Mouse (Mus musculus): ENCODE results near the gene Kif9. TPM values are rescaled to one million over a fixed set of nuclear protein-coding genes. Genes with fewer than 3 reads are reported as not detected.

Gene Kif9
- polyA plus RNA-seq, 1 experiment, result 0.48 TPM

GRCm38 (mm10) chr9:110463983-110464591, 12.7 kb upstream of the Kif9 start:
- TF ChIP-seq TCF12 (IDR thresholded peaks at IDR 0.05; ENCODE audit: insufficient read depth, poor library complexity, severe bottlenecking) (no peak), MYOD1 (IDR thresholded peaks at IDR 0.05; ENCODE audit: control insufficient read depth in 1 of 3, insufficient read length in 2 of 3, low read depth in 2 of 3) (no peak), USF1 (IDR thresholded peaks at IDR 0.05; ENCODE audit: low read depth) (no peak), CEBPB (IDR thresholded peaks at IDR 0.05; ENCODE audit: insufficient read depth, poor library complexity, severe bottlenecking) (no peak), E2F4 (IDR thresholded peaks at IDR 0.05; ENCODE audit: insufficient read depth) (no peak), POLR2AphosphoS2 (IDR thresholded peaks at IDR 0.05; ENCODE audit: insufficient read length, low read depth) (no peak), REST (IDR thresholded peaks at IDR 0.05; ENCODE audit: insufficient read depth, insufficient read length) (no peak), SRF (IDR thresholded peaks at IDR 0.05; ENCODE audit: control insufficient read depth, insufficient read length, low read depth) (no peak), TCF3 (IDR thresholded peaks at IDR 0.05; ENCODE audit: insufficient read length, low read depth) (no peak), POLR2A (IDR thresholded peaks at IDR 0.05; ENCODE audit: insufficient read length, low read depth) (no peak), MAX (IDR thresholded peaks at IDR 0.05; ENCODE audit: low read depth) (no peak), MYOG (IDR thresholded peaks at IDR 0.05; ENCODE audit: control insufficient read depth in 1 of 3, insufficient read depth in 1 of 3, insufficient read length in 2 of 3, low read depth in 2 of 3) (no peak)
- no peaks in the 10 kb centered on the region for H3K36me3 ChIP-seq (ENCODE audit: control insufficient read depth, insufficient read depth)
- no peaks in the 10 kb centered on the region for H3K79me2 ChIP-seq (ENCODE audit: control insufficient read depth, insufficient read depth)
- H3K4me2 ChIP-seq (ENCODE audit: low read depth), result no peak overlapping the region
- no peaks in the 10 kb centered on the region for H3K27me3 ChIP-seq (ENCODE audit: control insufficient read depth, insufficient read depth, insufficient read length)
- H3ac ChIP-seq (ENCODE audit: control insufficient read depth, insufficient read length), result no peak overlapping the region
- no peak overlapping the region for H3K4me3 ChIP-seq

GRCm38 (mm10) chr9:110465336-110465735, 11.4 kb upstream of the Kif9 start:
- no peaks in the 10 kb centered on the region for H3K36me3 ChIP-seq (ENCODE audit: control insufficient read depth, insufficient read depth)

GRCm38 (mm10) chr9:110466179-110466578, 10.6 kb upstream of the Kif9 start:
- Histone ChIP-seq H3K4me2 (ENCODE audit: low read depth) (no peak overlapping the region), H3K27me3 (ENCODE audit: control insufficient read depth, insufficient read depth, insufficient read length) (no peaks in the 10 kb centered on the region), H3K79me2 (ENCODE audit: control insufficient read depth, insufficient read depth) (no peaks in the 10 kb centered on the region), H3ac (ENCODE audit: control insufficient read depth, insufficient read length) (no peak overlapping the region), H3K4me3 (no peak overlapping the region), H3K36me3 (ENCODE audit: control insufficient read depth, insufficient read depth) (no peaks in the 10 kb centered on the region)
- no peak for TF ChIP-seq MAX (IDR thresholded peaks at IDR 0.05; ENCODE audit: low read depth)
- TF ChIP-seq POLR2AphosphoS2 (IDR thresholded peaks at IDR 0.05; ENCODE audit: insufficient read length, low read depth), result no peak
- TF ChIP-seq TCF12 (IDR thresholded peaks at IDR 0.05; ENCODE audit: insufficient read depth, poor library complexity, severe bottlenecking), result no peak
- no peak for TF ChIP-seq E2F4 (IDR thresholded peaks at IDR 0.05; ENCODE audit: insufficient read depth)
- no peak for TF ChIP-seq MYOD1 (IDR thresholded peaks at IDR 0.05; ENCODE audit: control insufficient read depth in 1 of 3, insufficient read length in 2 of 3, low read depth in 2 of 3)
- TF ChIP-seq REST (IDR thresholded peaks at IDR 0.05; ENCODE audit: insufficient read depth, insufficient read length), result no peak
- TF ChIP-seq MYOG (IDR thresholded peaks at IDR 0.05; ENCODE audit: control insufficient read depth in 1 of 3, insufficient read depth in 1 of 3, insufficient read length in 2 of 3, low read depth in 2 of 3), result no peak
- no peak for TF ChIP-seq USF1 (IDR thresholded peaks at IDR 0.05; ENCODE audit: low read depth)
- no peak for TF ChIP-seq TCF3 (IDR thresholded peaks at IDR 0.05; ENCODE audit: insufficient read length, low read depth)
- no peak for TF ChIP-seq SRF (IDR thresholded peaks at IDR 0.05; ENCODE audit: control insufficient read depth, insufficient read length, low read depth)
- TF ChIP-seq CEBPB (IDR thresholded peaks at IDR 0.05; ENCODE audit: insufficient read depth, poor library complexity, severe bottlenecking), result no peak
- no peak for TF ChIP-seq POLR2A (IDR thresholded peaks at IDR 0.05; ENCODE audit: insufficient read length, low read depth)

More at GRCm38 (mm10) chr9:110465336-110465735, 11.4 kb upstream of the Kif9 start:
- Histone ChIP-seq H3K79me2 (ENCODE audit: control insufficient read depth, insufficient read depth) (no peaks in the 10 kb centered on the region), H3K4me3 (no peak overlapping the region), H3K27me3 (ENCODE audit: control insufficient read depth, insufficient read depth, insufficient read length) (no peaks in the 10 kb centered on the region), H3K4me2 (ENCODE audit: low read depth) (no peak overlapping the region), H3ac (ENCODE audit: control insufficient read depth, insufficient read length) (no peak overlapping the region)
- TF ChIP-seq CEBPB (IDR thresholded peaks at IDR 0.05; ENCODE audit: insufficient read depth, poor library complexity, severe bottlenecking) (no peak), MYOD1 (IDR thresholded peaks at IDR 0.05; ENCODE audit: control insufficient read depth in 1 of 3, insufficient read length in 2 of 3, low read depth in 2 of 3) (no peak), POLR2AphosphoS2 (IDR thresholded peaks at IDR 0.05; ENCODE audit: insufficient read length, low read depth) (no peak)

GRCm38 (mm10) chr9:110477951-110478350, 1.2 kb downstream of the Kif9 start:
- no peak overlapping the region for H3ac ChIP-seq (ENCODE audit: control insufficient read depth, insufficient read length)
- no peak overlapping the region for H3K4me2 ChIP-seq (ENCODE audit: low read depth)
- TF ChIP-seq MYOD1 (IDR thresholded peaks at IDR 0.05; ENCODE audit: control insufficient read depth in 1 of 3, insufficient read length in 2 of 3, low read depth in 2 of 3) (no peak), E2F4 (IDR thresholded peaks at IDR 0.05; ENCODE audit: insufficient read depth) (no peak), REST (IDR thresholded peaks at IDR 0.05; ENCODE audit: insufficient read depth, insufficient read length) (no peak), TCF3 (IDR thresholded peaks at IDR 0.05; ENCODE audit: insufficient read length, low read depth) (no peak), CEBPB (IDR thresholded peaks at IDR 0.05; ENCODE audit: insufficient read depth, poor library complexity, severe bottlenecking) (no peak), POLR2AphosphoS2 (IDR thresholded peaks at IDR 0.05; ENCODE audit: insufficient read length, low read depth) (no peak), USF1 (IDR thresholded peaks at IDR 0.05; ENCODE audit: low read depth) (no peak), POLR2A (IDR thresholded peaks at IDR 0.05; ENCODE audit: insufficient read length, low read depth) (no peak), MAX (IDR thresholded peaks at IDR 0.05; ENCODE audit: low read depth) (no peak), MYOG (IDR thresholded peaks at IDR 0.05; ENCODE audit: control insufficient read depth in 1 of 3, insufficient read depth in 1 of 3, insufficient read length in 2 of 3, low read depth in 2 of 3) (no peak), SRF (IDR thresholded peaks at IDR 0.05; ENCODE audit: control insufficient read depth, insufficient read length, low read depth) (no peak), TCF12 (IDR thresholded peaks at IDR 0.05; ENCODE audit: insufficient read depth, poor library complexity, severe bottlenecking) (no peak)
- H3K4me3 ChIP-seq, result peak overlapping the region; percentile 86
- H3K79me2 ChIP-seq (ENCODE audit: control insufficient read depth, insufficient read depth), result peaks cover 10% of the 10 kb centered on the region
- peaks cover 6% of the 10 kb centered on the region for H3K27me3 ChIP-seq (ENCODE audit: control insufficient read depth, insufficient read depth, insufficient read length)
- H3K36me3 ChIP-seq (ENCODE audit: control insufficient read depth, insufficient read depth), result no peaks in the 10 kb centered on the region
